Mouse (Mus musculus) stomach, postnatal 0 days (tissue): ENCODE measurements around the gene Hoxc11. TPM values are rescaled to one million over a fixed set of nuclear protein-coding genes. Genes with fewer than 3 reads are reported as not detected.

Source experiments
- ATAC-seq: fragments of 200-750 bp; cut with Nextera tagmentation; 2 replicates; pipeline ENCODE4 v1.8.0; 2017; ENCODE audit not compliant: low FRiP score, low TSS enrichment
- DNase-seq: peaks from one replicate; pipeline ENCODE4 v3.0.0-alpha.2; 2016; ENCODE audit warnings: low spot score
- H3K27ac ChIP-seq: fragments of 300-500 bp; sonication (generic); replicated peaks from 2 replicates; pipeline ENCODE4 v1.5.1; 2014; ENCODE audit warnings: mild to moderate bottlenecking, control low read depth
- H3K27me3 ChIP-seq: fragments of 300-500 bp; sonication (generic); 2 replicates; pipeline ENCODE4 v1.6.1; 2014; ENCODE audit warnings: low read length; ENCODE audit not compliant: control insufficient read depth, insufficient read depth
- H3K36me3 ChIP-seq: fragments of 300-500 bp; sonication (generic); 2 replicates; pipeline ENCODE4 v1.6.1; 2014; ENCODE audit warnings: low read length, mixed read lengths; ENCODE audit not compliant: control insufficient read depth, insufficient read depth
- H3K4me1 ChIP-seq: fragments of 300-500 bp; sonication (generic); replicated peaks from 2 replicates; pipeline ENCODE4 v1.6.1; 2014; ENCODE audit warnings: antibody characterized with exemption; ENCODE audit not compliant: control insufficient read depth, insufficient read depth
- H3K4me2 ChIP-seq: fragments of 300-500 bp; sonication (generic); replicated peaks from 2 replicates; pipeline ENCODE4 v1.6.1; 2014; ENCODE audit warnings: low read depth, mild to moderate bottlenecking, control low read depth, moderate library complexity
- H3K4me3 ChIP-seq: fragments of 300-500 bp; sonication (generic); 2 replicates; pipeline ENCODE4 v1.5.1; 2014; ENCODE audit warnings: low read depth, low read length, control low read depth
- H3K9ac ChIP-seq: fragments of 300-500 bp; sonication (generic); 2 replicates; pipeline ENCODE4 v1.6.1; 2014; ENCODE audit warnings: mild to moderate bottlenecking, low read length, control low read depth, mixed read lengths
- H3K9me3 ChIP-seq: fragments of 300-500 bp; sonication (generic); 2 replicates; pipeline ENCODE4 v1.6.1; 2016; ENCODE audit warnings: low read length; ENCODE audit not compliant: control insufficient read depth
- CTCF ChIP-seq: IDR thresholded peaks from 2 replicates; pipeline ENCODE4 v1.5.1; 2016; ENCODE audit warnings: antibody characterized with exemption, low read depth, mild to moderate bottlenecking, moderate library complexity
- EP300 ChIP-seq: optimal IDR thresholded peaks from 2 replicates; pipeline ENCODE3; 2016; ENCODE audit warnings: antibody characterized with exemption
- WGBS: fragments of 180-500 bp; shearing (Covaris S2); extraction: QIAGEN DNeasy Blood & Tissue Kit; methylation state at CpG from one replicate; pipeline ENCODE4 v1.1.7; 2014; 5-methylcytosine and 5-hydroxymethylcytosine counted together
- polyA plus RNA-seq: library from polyadenylated mRNA; unstranded; fragments of >200 nt; fragmentation: Nextera tagmentation; extraction: Ambion mirVana; gene quantifications from 2 replicates; pipeline ENCODE4 v1.2.1, GENCODE M21; 2015

The Hoxc11 gene
- polyA plus RNA-seq, 1 experiment from 2014 or later, result not detected

DNA sequence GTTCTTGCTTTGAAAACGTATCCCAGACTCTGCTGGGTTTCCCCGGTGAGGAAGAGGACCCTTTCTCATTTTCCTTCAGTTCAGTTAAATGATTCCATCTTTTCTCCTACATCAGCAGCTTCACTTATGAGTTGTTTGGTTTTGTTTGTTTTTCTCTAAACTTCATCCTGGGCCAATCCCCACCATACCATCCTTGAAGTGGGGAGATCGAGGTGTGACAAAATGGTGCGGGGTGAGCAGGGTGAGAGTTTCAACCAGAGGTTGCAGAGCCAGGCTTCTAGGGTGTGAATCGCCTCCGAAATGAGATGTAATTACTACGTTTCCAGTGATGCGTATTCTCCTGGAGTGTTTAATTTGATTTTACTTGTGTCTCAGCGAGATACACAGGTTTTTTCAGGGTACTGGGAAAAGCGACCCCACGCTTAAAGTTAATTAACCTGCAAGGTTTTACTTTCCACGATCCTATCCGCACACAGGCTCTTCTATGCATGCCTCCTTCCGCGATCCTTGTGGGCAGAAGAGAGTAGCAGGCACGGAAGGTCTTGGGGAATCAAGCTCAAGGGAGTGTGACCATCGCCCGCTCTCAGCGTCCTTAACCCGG, 36.2 kb upstream of the Hoxc11 start:
- ATAC-seq, result no peak

DNA sequence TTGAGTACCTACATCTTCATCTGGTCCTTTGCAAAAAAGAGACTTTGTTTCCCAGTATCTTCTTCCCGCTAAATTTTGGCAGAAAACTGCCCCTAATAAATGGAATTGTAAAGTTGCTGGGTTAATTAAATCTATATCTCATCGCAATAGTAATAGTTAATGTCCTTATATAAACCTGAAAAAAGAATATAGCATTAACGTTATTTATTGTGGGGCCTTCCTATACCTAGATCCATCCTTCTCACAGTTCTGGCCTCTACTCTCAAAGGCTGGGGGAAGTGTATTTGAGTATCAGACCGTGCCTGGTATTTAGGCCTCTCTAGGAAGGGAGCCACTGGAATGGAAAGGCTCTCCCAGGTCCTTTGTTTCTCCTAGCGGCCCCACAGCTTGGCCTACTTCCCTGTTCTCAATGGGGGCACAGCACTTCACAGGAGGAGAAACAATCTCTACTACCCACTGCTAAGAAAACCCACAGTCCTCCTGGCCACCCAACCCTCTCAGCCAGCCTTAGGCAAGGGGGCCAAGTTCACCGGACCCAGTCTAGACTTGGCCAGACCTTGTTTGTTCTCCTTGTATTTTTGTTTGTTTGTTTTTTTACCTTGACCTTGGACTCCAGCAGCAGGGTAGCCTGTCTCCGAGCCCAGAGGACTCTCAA, 35.5 kb upstream of the Hoxc11 start:
- no peak overlapping the region for H3K9ac ChIP-seq
- H3K4me2 ChIP-seq, result no peak overlapping the region
- no peak for TF ChIP-seq CTCF
- no peak for TF ChIP-seq EP300
- ATAC-seq (no peak), DNase-seq (no peak)
- H3K27ac ChIP-seq, result no peak overlapping the region
- WGBS, result 5% methylated on average over 7 of the region's 7 CpGs
- H3K27me3 ChIP-seq, result peaks cover 34% of the 10 kb centered on the region
- no peaks in the 10 kb centered on the region for H3K36me3 ChIP-seq
- no peaks in the 10 kb centered on the region for H3K4me1 ChIP-seq
- H3K9me3 ChIP-seq, result no peaks in the 10 kb centered on the region
- no peak overlapping the region for H3K4me3 ChIP-seq

More for the DNA sequence above, 36.2 kb upstream of the Hoxc11 start:
- Histone ChIP-seq H3K4me1 (no peaks in the 10 kb centered on the region), H3K4me3 (no peak overlapping the region), H3K27ac (no peak overlapping the region), H3K36me3 (no peaks in the 10 kb centered on the region), H3K4me2 (no peak overlapping the region), H3K9ac (no peak overlapping the region), H3K9me3 (no peaks in the 10 kb centered on the region), H3K27me3 (peaks cover 30% of the 10 kb centered on the region)
- no peak for DNase-seq
- 3% methylated on average over 20 of the region's 20 CpGs for WGBS
- TF ChIP-seq EP300, result no peak
- no peak for TF ChIP-seq CTCF

DNA sequence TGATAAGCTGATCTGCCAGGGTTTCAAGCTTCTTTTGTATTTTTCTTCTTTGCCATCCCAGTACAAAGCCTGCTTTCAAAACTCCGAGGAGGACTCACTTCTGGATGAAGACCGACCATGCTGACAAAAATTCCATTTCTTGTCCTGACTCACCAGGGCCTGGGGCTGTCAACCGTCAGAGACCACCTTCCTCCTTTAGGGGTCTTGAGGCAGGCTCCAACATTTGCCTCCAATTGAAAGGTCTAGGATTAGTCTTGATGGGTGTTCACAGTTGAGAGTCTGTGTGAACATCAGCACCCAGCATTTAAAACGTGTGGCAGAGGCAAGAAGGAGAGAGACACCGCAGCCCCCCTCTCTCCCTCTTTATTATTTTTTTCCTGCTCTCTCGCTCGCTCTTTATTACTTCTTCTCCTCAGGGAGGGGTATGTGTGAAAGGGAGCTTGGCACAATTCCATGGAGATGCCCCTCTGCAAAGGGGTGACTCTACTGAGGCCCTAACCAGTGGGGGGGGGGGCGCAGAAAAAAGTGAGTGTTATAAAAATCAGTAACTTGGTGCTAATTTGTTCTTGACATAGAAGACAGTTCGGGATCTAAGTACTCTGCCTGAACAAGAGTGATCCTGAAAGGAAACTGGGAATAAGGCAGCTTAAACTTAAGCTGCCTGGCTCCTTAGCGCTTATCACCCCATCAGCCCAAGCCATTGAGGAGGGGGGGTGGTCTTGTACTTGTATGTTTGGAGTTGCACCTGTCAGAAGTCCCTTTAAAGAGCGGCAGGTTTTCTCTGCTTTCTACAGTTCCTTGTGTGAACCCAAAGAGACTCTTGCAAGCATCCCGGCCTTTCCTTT, 34.7 kb upstream of the Hoxc11 start:
- H3K9me3 ChIP-seq, result no peaks in the 10 kb centered on the region
- H3K27me3 ChIP-seq, result peaks cover 34% of the 10 kb centered on the region
- H3K9ac ChIP-seq, result no peak overlapping the region
- ATAC-seq, result no peak
- no peak overlapping the region for H3K27ac ChIP-seq
- no peak for TF ChIP-seq EP300
- TF ChIP-seq CTCF, result no peak
- H3K4me3 ChIP-seq, result no peak overlapping the region
- no peaks in the 10 kb centered on the region for H3K4me1 ChIP-seq
- WGBS, result 5% methylated on average over 12 of the region's 12 CpGs
- no peak for DNase-seq
- H3K4me2 ChIP-seq, result no peak overlapping the region
- no peaks in the 10 kb centered on the region for H3K36me3 ChIP-seq

DNA sequence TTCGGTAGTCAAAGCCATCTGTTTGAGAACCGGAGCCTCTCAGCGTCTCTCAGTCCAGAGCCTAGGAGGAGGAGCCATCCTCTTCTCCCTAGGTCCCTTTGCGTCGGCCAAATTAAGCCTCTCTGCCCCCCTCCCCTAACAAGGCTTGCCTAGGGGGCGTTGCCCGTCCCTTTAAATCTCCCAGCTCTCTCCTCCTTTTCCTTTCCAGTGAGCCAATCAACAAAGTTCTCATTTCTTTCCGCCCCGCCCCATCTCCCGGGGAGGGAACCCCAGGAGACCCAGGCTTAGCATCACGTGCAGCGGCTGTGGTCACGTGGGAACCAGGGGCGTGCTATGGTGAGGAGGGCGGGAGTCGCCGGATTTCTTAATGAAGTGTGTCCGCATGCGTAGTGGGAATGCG, 33.6 kb upstream of the Hoxc11 start:
- WGBS, result under 1% methylated on average over 19 of the region's 20 CpGs
- H3K36me3 ChIP-seq, result no peaks in the 10 kb centered on the region
- no peaks in the 10 kb centered on the region for H3K4me1 ChIP-seq
- no peak overlapping the region for H3K9ac ChIP-seq
- ATAC-seq (peak; percentile 57; the same call in 1 of the 2 replicates), DNase-seq (peak; percentile 56)
- no peak overlapping the region for H3K27ac ChIP-seq
- peak overlapping the region; percentile 23; the same call in 1 of the 2 replicates for H3K4me3 ChIP-seq
- H3K27me3 ChIP-seq, result peaks cover 34% of the 10 kb centered on the region
- H3K9me3 ChIP-seq, result no peaks in the 10 kb centered on the region
- TF ChIP-seq CTCF, result no peak
- no peak for TF ChIP-seq EP300
- H3K4me2 ChIP-seq, result peak overlapping the region; percentile 42; the same call in 1 of the 2 replicates

DNA sequence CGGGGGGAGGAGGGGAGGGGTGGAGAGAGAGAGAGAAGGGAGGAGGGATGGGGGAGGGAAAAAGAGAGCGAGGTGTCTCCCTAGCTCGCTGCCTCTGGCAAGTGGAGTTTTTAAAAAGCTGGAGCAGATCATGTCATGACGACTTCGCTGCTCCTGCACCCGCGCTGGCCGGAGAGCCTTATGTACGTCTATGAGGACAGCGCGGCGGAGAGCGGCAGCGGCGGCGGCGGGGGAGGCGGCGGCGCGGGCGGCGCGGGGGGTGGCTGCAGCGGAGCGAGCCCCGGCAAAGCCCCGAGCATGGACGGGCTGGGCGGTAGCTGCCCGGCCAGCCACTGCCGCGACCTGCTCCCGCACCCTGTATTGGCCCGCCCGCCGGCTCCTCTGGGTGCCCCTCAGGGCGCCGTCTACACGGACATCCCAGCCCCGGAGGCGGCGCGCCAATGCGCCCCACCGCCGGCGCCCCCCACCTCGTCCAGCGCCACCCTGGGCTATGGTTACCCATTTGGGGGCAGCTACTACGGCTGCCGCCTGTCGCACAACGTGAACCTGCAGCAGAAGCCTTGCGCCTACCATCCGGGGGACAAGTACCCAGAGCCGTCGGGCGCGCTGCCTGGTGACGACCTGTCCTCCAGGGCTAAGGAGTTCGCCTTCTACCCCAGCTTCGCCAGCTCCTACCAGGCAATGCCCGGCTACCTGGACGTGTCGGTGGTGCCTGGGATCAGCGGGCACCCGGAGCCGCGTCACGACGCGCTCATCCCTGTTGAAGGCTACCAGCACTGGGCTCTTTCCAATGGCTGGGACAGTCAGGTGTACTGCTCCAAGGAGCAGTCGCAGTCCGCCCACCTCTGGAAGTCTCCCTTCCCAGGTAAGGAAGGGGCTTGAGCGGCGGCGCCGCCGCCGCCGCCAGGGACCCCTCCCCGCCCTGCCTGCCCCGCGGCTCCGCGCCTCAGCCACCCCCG, 32.9 kb upstream of the Hoxc11 start, which contains the start of gene Hoxc13:
Gene Hoxc13, plus strand, starts transcription at position 51 of the 959 bp plus-strand sequence.
- Histone ChIP-seq H3K27ac (no peak within 1 kb of the TSS), H3K27me3 (peaks cover 39% of the 10 kb centered on the region), H3K9me3 (no peaks in the 10 kb centered on the region), H3K9ac (no peak within 1 kb of the TSS), H3K36me3 (no peaks in the 10 kb centered on the region), H3K4me3 (peak within 1 kb of the TSS; percentile 23), H3K4me2 (peak within 1 kb of the TSS; percentile 42), H3K4me1 (no peaks in the 10 kb centered on the region)
- WGBS, result 4% methylated on average over 69 of the region's 88 CpGs
- peak; percentile 49 for ATAC-seq
- DNase-seq, result no peak
- TF ChIP-seq EP300 (no peak), CTCF (no peak)
